Mouse (Mus musculus) cerebellum, postnatal 14 days (tissue): Measurements from ENCODE around the gene Tuba1a.

ENCODE experiments used
- DNase-seq, 2 experiments: peaks; one replicate each; pipeline ENCODE4 v3.0.0; 2021; ENCODE audit warnings: mixed read lengths in 2 of 2

The Tuba1a gene

DNA sequence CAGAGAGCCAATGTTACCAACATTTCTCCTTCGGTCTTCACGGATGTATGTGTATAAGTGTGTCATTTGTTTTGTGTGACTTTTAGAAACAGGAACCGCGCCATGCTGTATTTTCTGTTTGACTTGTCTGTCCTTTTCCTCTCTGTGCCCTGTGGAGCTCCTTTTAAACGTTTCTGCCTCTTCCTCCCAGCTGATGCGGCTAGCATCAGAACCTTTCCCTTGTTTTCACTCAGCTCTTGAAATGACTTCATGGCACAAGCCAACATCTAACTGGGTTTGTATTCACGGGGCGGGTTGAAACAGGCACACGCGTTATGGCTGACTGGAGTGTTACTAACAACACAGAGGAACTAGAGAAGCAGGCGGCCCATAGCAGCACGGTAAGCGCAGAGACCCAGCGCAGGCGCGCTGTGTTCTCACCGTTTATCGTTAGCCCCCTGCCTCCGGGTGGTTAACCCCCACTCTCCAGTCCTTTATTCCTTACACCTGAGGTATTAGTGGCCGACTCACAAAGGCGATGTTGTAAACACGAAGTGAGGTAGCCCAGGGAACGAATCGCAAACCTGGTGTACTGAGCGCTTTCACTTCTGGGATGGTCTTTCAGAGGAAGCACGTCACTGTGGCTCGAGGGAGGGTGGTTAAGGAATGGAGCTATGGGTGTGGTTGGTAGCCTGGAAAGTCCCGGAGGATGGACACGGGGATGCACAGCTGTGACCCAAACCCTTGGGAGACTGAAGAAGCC, 31.9 kb upstream of the Tuba1a start:
- DNase-seq, result peak; percentile 75 to 82

- DNase-seq, result peak; percentile 65 to 67
Observed at GRCm38 (mm10) chr15:98984681-98985080, 31.2 kb upstream of the Tuba1a start.

GRCm38 (mm10) chr15:98983431-98984081, 30.1 kb upstream of the Tuba1a start:
- peak; percentile 71 to 76 for DNase-seq

DNA sequence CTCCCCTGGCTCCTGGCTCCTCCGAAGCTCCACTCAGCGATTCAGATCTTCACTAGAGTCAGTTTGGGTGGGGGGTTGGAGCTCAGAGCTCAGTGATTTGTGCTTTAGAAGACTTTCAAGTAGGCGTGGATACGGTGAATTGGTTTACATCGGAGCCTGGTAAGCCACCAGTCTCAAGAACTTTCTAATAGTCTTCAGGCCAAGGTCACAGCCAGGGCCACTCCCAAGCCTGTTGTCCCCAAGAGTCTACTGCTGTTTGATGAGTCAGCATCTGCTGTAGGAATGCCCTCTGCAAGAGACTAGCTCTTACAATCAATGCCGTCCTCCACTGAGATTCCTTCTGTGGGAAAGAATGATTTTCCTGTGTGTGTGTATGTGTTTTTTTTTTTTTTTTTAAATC, 28.6 kb upstream of the Tuba1a start:
- DNase-seq, result no peak

DNA sequence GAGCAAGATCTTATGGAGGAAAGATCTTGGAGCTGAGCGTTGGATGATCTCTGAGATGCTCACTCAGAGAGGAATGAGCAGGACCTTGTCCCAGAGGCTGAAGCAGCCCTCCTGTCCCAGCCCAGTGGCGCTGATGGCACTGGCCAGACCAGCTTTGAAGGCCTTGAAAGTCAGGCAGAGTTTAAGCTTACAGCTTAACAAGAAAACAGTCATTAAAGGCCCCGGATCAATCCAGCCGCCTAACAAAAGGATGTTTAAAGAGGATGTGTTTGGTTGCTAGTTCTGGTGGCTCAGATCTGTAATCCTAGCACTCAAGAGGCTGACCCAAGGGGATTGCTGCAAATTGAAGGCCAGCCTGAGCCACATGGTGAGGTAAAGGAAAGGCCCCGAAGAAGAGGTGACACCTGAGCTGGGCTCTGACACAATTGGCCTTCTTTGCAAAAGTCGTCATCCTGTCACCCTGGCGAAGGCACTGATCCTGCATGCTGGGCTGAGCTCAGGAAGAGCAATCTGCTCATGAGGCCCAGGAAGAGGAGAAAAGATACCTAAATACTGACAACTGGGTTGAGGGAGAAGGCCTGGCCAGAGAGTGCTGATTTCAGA, 26.6 kb upstream of the Tuba1a start:
- DNase-seq, result peak in 1 of 2 experiments; percentile 46

GRCm38 (mm10) chr15:98978409-98979172, 25.1 kb upstream of the Tuba1a start:
- DNase-seq, result no peak

- peak; percentile 83 to 90 for DNase-seq
Observed at GRCm38 (mm10) chr15:98977759-98978408, 24.4 kb upstream of the Tuba1a start.

- peak in 1 of 2 experiments; percentile 50 for DNase-seq
Observed at GRCm38 (mm10) chr15:98976763-98977758, 23.6 kb upstream of the Tuba1a start.

DNA sequence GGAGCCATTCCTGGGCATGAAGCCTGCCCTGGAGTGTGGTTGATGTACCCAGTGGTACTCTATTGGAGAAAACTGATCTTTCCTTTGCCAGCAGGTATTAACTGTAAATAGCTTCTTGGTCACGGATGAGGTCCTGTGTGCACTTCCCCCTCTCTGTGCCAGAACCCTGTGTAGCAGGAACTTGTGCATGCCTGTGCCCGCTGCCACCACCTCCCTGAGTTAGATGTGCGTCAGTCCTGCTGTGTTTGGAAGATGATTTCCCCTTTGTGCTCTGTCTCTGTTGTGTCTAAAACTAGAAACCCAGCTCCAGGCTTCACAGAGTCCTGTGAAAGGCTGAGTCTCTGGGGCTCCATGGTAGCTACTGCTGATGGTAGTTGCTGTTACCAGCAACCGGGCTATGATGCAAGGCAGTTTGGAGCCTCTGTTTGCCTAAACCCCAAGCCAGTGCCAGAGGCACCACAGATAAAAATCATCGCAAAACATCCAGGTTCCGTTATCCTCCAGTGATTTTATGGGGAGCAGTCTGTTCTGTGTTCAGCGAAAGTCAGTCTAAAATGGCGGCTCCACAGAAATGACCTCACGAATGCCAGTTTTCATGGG, 19.6 kb upstream of the Tuba1a start:
- DNase-seq, result peak; percentile 67 to 80

GRCm38 (mm10) chr15:98971576-98972320, 18.2 kb upstream of the Tuba1a start:
- DNase-seq, result peak in 1 of 2 experiments; percentile 54

GRCm38 (mm10) chr15:98971111-98971510, 17.6 kb upstream of the Tuba1a start:
- DNase-seq, result peak in 1 of 2 experiments; percentile 55

DNA sequence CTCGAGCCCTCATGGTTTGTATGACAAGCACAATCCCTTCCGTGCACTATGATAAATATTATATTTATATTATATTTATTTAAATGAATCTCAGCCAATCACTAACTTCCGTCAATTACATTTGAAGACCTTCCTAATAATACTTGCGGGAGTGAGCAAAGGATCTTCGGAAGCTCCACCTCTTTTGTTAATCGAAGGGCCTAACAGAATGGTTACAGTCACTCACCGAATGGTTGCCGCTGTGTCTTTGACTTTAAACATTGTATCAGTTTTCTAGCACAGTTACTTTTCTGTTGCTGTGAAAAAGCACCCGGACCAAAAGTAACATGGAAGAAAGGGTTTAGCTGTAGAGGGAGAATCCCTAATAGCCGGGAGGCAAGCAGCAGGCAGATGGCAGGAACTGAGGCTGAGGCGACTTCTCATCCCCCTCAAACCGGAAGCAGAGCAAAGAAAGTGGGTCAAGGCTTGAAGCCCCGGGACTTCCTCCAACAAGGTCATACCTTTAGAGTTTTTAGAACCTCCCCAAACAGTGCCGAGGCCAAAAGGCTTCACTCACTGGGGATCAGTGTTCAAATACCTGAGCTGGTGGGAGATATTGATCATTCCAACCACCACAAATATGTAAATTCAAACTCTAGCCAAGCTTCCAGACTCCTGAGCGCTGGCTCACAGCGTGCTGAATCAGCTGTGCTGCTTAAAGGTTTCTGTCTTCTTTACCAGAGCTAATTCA, 16.0 kb upstream of the Tuba1a start:
- DNase-seq, result peak in 1 of 2 experiments; percentile 53

- DNase-seq, result peak; percentile 88 to 93
Observed at GRCm38 (mm10) chr15:98968701-98969371, 15.3 kb upstream of the Tuba1a start.

DNA sequence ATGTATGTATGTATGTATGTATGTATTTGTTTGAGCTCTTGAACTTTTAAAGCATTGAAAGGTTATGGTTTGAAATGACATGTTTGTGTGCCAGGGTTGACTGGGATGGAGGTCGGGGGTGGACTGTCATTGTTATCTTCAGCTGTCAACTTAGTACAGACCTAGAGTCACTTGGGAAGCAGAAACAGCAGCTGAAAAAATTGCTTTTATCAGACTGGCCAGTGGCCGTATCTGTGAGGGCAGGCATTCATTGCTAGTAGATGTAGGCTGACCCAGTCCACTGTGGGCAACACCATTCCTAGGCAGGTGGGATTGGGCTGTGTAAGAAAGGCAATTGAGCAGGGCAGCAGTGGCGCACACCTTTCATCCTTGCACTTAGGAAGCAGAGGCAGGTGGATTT, 6.0 kb upstream of the Tuba1a start:
- no peak for DNase-seq

- no peak for DNase-seq
Observed at GRCm38 (mm10) chr15:98958901-98959420, 5.5 kb upstream of the Tuba1a start.

DNA sequence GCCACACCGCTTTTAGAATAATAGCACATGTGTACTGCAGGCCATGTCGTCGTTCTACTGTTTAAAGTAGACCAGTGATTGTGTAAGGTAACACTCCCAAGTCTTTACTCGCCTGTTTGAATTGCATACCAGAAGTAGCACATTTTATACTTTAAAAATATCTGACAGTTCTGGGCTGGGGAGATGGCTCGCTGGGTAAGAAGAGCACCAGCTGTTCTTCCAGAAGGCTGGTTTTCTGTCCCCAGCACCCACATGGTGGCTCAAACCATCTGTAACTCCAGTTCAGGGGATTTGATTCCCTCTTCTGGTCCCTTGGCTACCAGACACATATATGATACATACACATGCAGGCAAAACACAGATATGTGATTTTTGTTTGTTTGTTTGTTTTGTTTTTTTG, 4.0 kb upstream of the Tuba1a start:
- DNase-seq, result no peak

- DNase-seq, result no peak
Observed at GRCm38 (mm10) chr15:98956000-98956399, 2.5 kb upstream of the Tuba1a start.

DNA sequence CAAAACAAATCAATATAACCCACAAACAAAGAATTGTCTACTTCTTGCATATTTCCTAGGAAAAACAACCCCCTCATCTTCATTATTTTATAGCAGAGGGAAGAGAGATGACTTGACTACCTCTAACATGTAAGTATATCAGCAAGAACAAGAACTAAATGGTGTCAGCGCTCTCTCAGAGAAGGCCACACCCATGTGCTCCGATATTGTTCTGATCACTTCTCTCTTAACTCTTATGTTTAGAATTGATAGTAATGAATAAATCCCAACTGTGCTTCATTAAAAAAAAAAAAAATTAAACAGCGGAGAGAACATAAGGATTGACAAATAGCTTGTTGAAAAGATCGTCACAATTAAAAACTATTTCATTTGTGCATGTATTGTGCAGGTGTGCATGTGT, 1.8 kb upstream of the Tuba1a start:
- DNase-seq, result peak in 1 of 2 experiments; percentile 23
